Mouse (Mus musculus): ENCODE measurements at regions not wholly inside any gene's neighbourhood (a gene's known extent, or its start where the extent isn't known, plus 50 kb on each side); places are given as distances from the start of the nearest gene placed in this dataset.

- no peak for DNase-seq
Measured at GRCm38 (mm10) chr13:99630356-99630755, 114.0 kb upstream of the Map1b start.

GRCm38 (mm10) chr13:99625196-99625595 is 108.9 kb upstream of the Map1b start:
- no peak for DNase-seq

GRCm38 (mm10) chr13:99618332-99618731 is 102.0 kb upstream of the Map1b start:
- DNase-seq = no peak

DNA sequence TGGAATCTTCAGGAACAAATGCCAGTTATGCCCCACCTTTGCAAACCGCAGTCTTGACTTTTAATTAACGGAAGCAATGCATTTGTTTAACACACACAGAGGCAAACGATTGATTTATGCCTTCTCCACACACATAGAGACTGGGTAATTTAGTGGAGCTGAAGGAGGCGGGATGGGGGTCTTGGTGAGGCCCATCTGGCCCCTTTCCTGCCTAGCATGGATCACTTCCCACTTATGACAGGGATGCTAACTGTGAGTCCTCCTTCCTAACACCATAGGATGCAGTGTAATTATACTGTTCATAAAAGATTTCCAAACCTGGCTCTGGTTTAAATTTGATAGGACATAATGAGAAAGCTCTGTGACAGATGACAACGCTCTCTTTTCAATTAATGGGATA is 101.1 kb upstream of the Map1b start:
- no peak for DNase-seq

DNA sequence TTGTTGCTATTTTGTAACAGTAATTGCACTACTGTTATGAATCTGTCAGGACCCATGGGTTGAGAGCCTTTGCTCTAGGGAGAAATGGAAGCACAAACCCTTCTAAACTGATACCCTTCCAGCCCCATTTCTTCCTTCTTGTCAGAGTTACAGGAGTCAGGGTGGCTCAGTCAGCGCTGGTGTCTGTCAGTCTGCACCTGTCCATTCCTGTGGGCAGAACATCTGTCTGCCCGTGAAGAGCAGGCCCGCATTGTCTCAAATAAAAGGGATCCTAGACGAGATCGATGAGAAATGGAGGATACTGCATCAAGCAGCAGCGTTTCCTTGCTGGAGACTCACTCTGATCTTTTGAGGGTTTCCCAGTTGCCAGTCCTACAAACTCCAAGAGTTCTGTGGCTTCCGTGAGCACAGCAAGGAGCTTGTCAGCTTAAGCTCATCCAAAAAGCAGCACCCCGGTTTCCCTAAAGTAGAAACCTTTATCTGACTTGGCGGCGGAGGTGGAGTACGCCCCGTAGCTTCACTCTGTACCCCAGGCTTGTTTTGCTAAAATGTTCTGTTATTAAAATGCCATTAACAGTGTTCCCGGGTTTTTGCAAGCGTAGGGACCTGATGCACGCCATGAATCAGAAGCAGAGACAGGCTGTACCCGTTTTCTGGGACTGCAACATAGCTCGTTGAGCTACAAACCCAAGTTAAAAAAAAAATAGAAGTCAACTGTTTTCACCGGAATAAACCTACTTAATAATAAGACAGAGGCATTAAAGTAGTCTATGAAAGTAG is 95.6 kb upstream of the Map1b start:
- DNase-seq = no peak

GRCm38 (mm10) chr13:99610498-99610897 is 94.2 kb upstream of the Map1b start:
- no peak for DNase-seq

DNA sequence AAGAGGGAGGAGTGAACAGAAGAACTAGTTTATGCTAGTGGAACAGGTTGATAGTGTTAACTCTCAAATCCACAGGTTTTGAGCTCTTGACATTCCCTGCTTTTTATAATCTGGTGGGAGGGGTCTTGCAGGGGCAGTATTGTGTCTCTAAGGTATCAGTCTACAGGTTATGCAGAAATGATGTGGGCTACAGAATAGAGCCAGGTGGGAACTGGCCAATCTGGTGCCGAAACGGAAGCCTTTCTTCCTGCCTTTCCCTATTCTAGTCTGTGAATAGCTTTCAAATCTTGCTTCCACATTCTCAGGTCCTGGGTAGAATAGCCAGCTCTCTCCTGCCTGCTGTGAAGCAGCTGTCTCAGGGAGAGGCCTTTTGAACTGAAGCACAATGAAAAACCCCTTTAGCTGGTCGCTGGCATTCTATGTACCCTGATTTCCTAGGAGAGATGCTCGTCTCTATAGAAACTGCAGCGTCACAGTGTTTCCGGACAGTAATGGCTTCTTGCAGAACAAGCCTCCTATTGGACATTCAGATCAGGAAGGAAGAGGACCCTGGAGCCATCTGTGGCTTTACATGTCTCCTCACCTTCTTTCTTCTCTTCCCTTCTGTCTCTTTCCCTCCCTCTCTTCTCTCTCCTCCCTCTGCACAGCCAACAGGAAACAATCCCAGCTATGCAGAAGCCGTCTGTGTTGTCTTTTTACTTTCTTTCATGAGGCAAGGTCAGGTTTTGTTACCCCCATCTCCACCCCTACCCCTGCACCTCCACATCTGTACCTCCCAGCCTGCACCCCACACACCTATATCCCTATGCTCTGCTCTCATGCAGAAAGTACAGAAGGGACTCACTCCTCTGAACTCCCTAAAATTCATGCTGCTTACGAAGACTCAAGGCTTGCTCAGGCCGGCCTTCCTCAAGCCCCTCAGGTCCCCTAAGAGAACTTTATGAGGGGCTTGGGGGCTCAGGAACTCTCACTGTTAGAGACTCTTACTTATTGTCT is 93.1 kb upstream of the Map1b start:
- no peak for DNase-seq

DNA sequence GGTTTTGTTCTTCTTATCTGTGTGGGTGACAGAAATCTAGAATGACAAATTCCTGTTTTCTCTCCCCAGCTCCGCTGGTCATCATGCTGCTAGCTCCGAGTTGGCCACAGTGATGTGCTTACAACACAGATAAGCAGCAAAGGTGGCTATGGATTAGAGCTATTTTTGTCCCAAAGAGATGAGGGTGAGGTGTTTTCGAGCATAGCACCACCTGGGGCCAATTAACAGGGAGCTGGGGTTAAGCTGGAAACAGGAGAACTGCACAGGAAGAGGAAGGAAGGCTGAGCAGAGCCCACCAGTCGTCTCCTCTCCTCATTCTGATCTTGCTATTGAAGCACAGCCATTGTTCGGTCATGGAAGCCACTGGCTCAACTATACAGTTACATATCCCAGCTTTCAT is 92.3 kb upstream of the Map1b start:
- no peak for DNase-seq

DNA sequence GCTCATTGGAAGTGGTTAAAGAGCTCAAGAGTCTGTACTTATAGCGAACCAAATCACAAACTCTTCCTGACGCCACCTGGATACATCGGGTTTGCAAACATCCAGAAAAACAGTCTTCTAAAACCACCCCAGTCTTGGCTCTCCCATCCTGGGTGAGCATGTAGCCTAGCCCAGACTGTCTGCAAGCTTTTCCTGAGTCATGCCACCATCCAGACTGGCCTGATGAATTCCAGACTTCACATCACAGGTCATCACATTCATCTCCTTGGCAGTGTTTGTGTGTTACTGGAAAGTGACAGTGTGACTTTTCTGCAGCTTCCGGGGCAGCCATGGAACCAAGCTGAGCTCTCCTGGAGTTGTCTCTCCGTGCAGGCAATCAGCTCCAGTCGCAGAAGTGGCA is 90.9 kb upstream of the Map1b start:
- no peak for DNase-seq

GRCm38 (mm10) chr13:99606606-99606990 is 90.3 kb upstream of the Map1b start:
- DNase-seq = peak in 1 of 2 experiments; percentile 41

DNA sequence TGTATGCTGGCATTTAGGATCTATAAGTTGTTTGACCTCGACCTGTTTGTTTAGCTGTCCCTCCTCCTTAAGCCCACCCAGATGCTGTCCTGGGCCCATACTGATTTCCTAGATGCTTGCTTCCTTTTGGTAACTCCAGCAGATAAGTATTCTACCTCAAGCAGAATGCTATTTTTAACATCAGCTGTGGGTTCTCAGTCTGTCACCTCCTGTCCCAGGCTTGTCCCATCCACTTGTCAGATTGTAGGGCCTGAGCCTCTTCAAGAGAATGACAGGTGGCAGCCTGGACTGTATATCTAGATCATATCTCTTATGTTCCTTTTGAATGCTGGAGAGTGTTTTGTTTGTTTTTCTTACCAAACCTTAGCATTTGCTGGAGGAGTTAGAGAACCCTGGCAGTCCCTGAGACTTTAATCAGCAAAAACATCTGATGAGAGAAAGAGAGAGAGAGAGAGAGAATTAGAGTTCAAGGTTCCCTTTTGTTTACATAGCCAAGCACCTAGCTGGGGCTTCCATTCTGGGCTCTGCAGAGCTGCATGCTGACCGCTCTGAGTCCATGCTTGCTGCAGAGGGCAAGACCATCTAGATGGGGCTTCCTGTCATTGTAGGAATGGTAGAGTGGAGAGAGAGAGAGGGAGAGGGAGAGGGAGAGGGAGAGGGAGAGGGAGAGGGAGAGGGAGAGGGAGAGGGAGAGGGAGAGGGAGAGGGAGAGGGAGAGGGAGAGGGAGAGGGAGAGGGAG is 89.7 kb upstream of the Map1b start:
- DNase-seq = no peak

GRCm38 (mm10) chr13:99597891-99598290 is 81.6 kb upstream of the Map1b start:
- DNase-seq = peak; percentile 22 to 62

DNA sequence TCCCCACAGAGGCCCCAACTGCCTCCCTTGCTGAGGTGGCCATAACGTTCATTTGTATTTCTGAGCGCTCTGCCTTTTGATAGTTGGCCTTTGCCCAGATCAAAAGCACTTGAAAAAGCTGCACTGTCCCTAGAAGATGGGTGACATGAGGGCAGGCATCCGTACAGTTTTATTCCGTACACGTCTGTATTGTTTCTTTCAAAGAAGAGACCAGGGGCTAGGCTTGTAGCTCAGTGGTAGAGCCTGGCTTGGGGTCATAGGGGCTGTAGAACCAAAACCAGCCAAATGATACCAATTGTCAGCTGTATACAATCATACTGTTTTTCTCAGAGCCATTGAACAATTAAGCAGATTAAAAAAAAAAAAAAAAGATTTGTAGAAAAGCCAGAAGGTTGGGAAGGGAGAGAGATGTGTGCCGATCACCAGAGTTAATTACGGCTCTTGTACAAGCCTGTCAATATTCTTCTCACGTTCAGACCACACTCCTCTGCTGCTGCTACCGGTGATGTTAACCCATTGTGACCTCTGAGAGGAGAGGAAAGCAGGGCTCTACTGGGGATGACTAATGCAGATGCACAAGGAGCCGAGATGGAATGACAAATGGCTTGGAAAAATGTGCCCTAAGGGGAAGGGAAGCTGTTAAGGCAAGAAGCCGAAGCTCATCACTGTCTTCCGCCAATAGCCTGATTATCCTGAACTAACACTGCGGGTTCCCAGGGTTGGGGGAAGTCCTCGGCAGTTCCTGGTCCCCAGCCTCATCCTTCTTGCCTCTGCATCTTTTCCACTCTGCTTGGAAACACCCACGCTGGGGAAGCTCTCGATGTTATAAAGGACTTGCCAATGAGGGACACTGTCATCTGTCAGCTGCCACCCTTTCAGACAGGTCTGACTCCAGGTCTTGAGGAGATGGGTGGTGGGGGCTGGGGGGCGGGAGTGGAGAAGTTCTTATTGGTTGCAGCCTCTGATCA is 77.8 kb upstream of the Map1b start:
- DNase-seq = peak in 1 of 2 experiments; percentile 6

GRCm38 (mm10) chr13:99593243-99593635 is 76.9 kb upstream of the Map1b start:
- DNase-seq = peak in 1 of 2 experiments; percentile 9

DNA sequence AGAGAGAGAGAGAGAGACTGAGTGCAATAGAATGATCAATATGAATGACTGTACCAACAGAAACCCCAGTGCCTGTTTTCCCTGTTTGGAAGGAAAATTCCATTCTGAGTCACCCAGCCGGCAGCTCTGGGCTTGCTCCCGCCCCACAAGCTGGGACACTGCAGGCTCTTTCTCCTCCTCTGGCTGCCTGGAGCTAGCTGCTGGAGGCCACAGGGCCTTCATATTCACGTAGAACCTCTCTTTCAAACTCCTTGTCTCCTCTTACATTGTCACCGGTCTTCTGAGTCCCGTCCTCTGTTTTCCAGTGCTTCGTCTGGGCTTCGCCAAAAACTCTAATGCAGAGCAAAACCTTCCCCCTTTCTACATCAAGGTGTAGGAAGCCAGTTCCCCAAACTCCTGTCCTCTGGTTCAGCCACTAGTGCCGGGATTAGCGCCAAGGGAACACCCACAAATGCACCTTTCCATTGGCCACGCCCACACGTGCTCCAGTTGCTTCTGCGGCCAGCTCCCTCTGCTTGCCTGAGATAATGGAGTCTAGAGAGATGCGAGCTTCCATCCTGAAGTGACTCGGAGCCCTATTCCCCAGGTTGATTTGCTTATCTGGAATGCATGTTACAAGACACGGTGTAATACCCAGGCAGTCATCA is 76.4 kb upstream of the Map1b start:
- peak; percentile 24 to 48 for DNase-seq

DNA sequence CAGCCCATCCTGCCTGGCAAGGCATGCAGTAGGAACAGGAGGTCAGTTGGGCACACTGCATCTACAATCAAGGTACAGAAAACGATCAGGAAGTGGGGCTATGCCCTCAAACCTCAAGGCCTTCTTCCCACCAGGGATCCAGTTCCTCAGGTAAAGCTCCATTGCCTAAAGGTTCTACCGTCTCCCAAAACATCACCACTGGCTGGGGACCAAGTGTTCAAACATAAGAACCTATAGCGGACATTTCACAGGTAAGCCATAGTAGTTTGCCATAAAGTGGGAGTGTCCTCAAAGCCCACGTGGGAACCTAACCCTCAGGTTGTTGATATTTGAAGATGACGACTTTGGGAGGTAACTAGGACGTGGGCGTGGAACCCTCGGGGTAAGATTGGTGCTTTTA is 72.3 kb upstream of the Map1b start:
- DNase-seq = no peak

DNA sequence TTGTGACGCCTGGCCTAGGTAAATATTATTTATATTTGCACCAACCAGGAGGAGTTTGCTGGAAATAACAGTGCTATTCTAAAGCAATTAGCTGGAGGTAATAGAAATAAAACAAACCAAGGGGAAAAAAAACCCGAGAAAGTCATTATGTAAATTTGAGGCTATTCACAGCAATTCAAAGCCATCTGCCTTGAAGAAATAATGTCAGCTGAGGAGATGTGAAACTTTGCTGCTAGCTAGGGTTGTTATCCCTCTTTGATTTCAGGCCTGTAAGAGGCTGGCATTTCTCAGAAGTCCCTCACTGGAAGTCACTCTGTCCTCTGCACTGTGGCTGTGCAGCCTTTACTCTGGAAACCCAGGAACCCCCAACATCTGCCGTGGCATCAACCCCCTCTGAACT is 67.5 kb upstream of the Map1b start:
- DNase-seq = no peak

DNA sequence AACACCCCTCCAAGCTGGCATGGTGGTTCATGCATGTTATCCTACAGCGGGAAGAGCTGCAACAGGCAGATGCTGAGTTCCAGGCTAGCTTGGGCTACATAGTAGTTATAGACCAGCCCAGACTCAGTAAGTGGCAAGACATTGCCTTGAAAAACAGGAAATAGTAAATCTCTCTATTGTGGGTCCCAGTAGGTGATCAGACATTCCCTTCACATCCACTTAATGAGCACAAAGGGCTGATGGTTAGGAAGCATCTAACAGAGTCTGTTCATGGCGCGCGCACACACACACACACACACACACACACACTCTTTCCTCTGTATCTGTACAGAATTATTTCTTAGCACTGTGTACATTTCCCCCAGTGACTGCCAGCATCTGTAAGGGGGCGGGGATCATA is 64.0 kb upstream of the Map1b start:
- DNase-seq = no peak

DNA sequence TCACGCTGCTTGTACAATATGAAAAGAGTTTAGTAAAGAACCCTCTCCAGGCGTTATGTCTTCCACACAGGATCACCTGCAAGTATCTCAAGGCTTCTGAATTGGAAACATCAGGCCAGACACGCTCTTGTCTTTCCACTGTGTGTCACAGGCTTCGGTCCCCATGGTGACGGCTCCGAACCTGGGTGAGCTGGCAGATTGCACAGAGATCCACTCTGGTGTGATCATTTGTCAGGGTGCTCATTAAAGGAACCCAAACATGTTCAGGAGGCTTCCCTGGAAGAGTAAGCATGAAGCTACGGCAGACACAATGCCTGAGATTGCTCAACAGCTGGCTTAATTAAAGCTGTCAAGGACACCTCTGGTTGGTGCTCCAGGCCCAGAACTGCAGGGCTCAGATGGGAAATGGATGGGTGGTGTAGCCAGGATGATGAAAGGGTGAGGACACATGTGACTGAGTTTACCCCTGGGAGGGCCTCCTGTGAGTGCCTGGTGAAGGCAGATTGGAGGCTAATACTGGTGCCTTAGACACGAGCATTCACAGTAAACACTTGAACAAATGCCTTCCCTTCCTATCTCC is 63.3 kb upstream of the Map1b start:
- no peak for DNase-seq

- no peak for DNase-seq
Measured at GRCm38 (mm10) chr13:99577686-99578085, 61.3 kb upstream of the Map1b start.

DNA sequence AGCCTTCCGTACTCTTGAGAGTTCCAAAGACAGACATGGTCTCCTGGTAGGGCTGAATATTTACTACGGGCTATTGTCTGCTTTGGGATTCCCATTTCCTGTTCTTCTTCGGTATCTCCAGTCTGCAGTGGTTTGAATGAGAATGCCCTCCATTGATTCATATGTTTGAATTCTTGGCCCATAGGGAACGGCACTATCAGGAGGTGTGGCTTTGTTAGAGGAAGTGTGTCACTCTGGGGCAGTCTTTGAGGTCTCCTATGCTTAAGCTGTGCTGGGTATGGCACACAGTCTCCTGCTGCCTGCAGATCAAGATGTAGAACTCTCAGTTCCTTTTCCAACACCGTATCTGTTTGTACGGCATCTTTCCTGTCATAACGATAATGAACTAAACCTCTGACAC is 56.7 kb upstream of the Map1b start:
- DNase-seq = no peak
